Mouse (Mus musculus) E14TG2a.4 (cell line): ENCODE measurements around the gene Ica1.

Experiments used
- CTCF ChIP-seq: conservative IDR thresholded peaks from 2 replicates; pipeline ENCODE4 v1.5.1; 2014; ENCODE audit warnings: low read length
- NANOG ChIP-seq: IDR thresholded peaks from 2 replicates; pipeline ENCODE4 v1.6.1; 2014; ENCODE audit warnings: borderline replicate concordance, low read length, mixed read lengths
- POU5F1 ChIP-seq: IDR thresholded peaks from 2 replicates; pipeline ENCODE4 v1.6.1; 2014; ENCODE audit warnings: low read length, borderline replicate concordance

DNA sequence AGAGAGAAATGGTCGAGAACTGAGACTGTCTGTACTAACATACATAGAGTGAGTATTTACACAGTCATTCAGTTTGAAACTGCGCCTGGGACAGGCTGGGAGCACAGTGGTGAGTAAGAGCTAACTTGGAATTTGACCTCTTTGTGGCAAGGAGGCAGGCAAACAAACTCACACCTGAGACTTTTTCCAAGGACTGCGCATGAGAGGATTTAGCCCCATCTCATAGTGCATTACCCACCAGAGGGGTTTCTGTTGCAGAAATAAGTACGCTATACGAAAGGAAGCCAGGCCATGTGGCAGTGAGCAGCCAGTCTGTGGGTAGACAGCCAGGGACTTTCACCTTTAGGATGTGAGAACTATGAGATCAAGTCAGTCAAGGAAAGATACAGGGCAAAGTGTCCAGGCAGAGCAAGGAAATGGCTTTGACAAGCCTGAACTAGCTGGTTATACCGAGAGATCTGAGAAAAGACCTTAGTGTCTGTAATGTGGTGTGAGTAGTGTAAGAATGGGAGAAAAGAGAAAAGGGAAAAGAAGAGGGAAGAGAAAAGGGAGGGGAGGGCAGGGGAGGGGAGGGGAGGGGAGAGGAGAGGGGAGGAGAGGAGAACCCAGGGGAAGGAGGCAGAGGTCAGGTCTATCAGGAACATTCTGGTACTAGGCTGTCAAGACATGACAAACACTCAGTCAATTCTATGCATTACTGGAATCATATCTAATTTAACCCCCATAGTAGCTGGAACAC, 25.1 kb downstream of the Ica1 start:
- TF ChIP-seq CTCF (no peak), POU5F1 (no peak), NANOG (no peak)
